Mouse (Mus musculus) CH12F3 (cell line): ENCODE measurements around the gene Dlgap1.
"Not testable (repeated sequence)": the region's sequence is repeated elsewhere in the genome, so short reads cannot be mapped to it uniquely, and the experiment has no call there.

Experiments used
- in situ Hi-C: fragments of 300-500 bp; cut with MboI; formaldehyde crosslinking; loops from 2 replicates; pipeline ENCODE4 v1.14.3; 2020; ENCODE audit warnings: low sequenced_read_pairs

Dlgap1 gene

GRCm38 (mm10) chr17:70521058-70521851 lies 552.4 kb downstream of the Dlgap1 start:
- in situ Hi-C loops = no loop called here

- in situ Hi-C loops = no loop called here
These were observed 553.1 kb downstream of the Dlgap1 start for GRCm38 (mm10) chr17:70521971-70522370.

- in situ Hi-C loops = no loop called here
These were observed 557.1 kb downstream of the Dlgap1 start for GRCm38 (mm10) chr17:70525990-70526389.

GRCm38 (mm10) chr17:70527101-70527500 lies 558.2 kb downstream of the Dlgap1 start:
- in situ Hi-C loops = no loop called here

GRCm38 (mm10) chr17:70528196-70529187 lies 559.6 kb downstream of the Dlgap1 start:
- in situ Hi-C loops = no loop called here

GRCm38 (mm10) chr17:70534321-70534720 lies 565.4 kb downstream of the Dlgap1 start:
- in situ Hi-C loops = no loop called here

- in situ Hi-C loops = no loop called here
These were observed 572.9 kb downstream of the Dlgap1 start for GRCm38 (mm10) chr17:70541816-70542215.

- in situ Hi-C loops = no loop called here
These were observed 581.9 kb downstream of the Dlgap1 start for GRCm38 (mm10) chr17:70550793-70551192.

GRCm38 (mm10) chr17:70561547-70561946 lies 592.7 kb downstream of the Dlgap1 start:
- in situ Hi-C loops = no loop called here

- in situ Hi-C loops = no loop called here
These were observed 602.0 kb downstream of the Dlgap1 start for GRCm38 (mm10) chr17:70570848-70571247.

- in situ Hi-C loops = no loop called here
These were observed 614.2 kb downstream of the Dlgap1 start for GRCm38 (mm10) chr17:70583042-70583441.

- in situ Hi-C loops = no loop called here
These were observed 618.0 kb downstream of the Dlgap1 start for GRCm38 (mm10) chr17:70586735-70587425.

GRCm38 (mm10) chr17:70587975-70588630 lies 619.2 kb downstream of the Dlgap1 start:
- in situ Hi-C loops = not testable (repeated sequence)

- in situ Hi-C loops = no loop called here
These were observed 619.8 kb downstream of the Dlgap1 start for GRCm38 (mm10) chr17:70588691-70589090.

- in situ Hi-C loops = no loop called here
These were observed 620.3 kb downstream of the Dlgap1 start for GRCm38 (mm10) chr17:70589140-70589539.

GRCm38 (mm10) chr17:70590506-70590905 lies 621.6 kb downstream of the Dlgap1 start:
- in situ Hi-C loops = no loop called here

GRCm38 (mm10) chr17:70594277-70594676 lies 625.4 kb downstream of the Dlgap1 start:
- in situ Hi-C loops = no loop called here

GRCm38 (mm10) chr17:70596326-70596725 lies 627.5 kb downstream of the Dlgap1 start:
- in situ Hi-C loops = no loop called here

GRCm38 (mm10) chr17:70600462-70600861 lies 631.6 kb downstream of the Dlgap1 start:
- in situ Hi-C loops = no loop called here

GRCm38 (mm10) chr17:70602051-70602450 lies 633.2 kb downstream of the Dlgap1 start:
- in situ Hi-C loops = no loop called here
